Mouse (Mus musculus): Measurements from ENCODE around the gene Rex1bd.
A peak's percentile ranks its signal among the peaks of the same experiment; 100 is the strongest.

Gene Rex1bd

GRCm38 (mm10) chr8:70477269-70477982 is 29.1 kb downstream of the Rex1bd start:
- no peak for DNase-seq (ENCODE audit: low spot score in 2 of 2)

GRCm38 (mm10) chr8:70476333-70477268 is 30.0 kb downstream of the Rex1bd start, which contains the start of gene Klhl26:
Gene Klhl26, minus strand, starts transcription at chr8:70476968.
- DNase-seq (ENCODE audit: low spot score in 2 of 2), result peak; percentile 85 to 86

- DNase-seq (ENCODE audit: low spot score in 2 of 2), result no peak
These were observed 34.7 kb downstream of the Rex1bd start for GRCm38 (mm10) chr8:70471856-70472255.

GRCm38 (mm10) chr8:70469938-70470337 is 36.6 kb downstream of the Rex1bd start:
- DNase-seq (ENCODE audit: low spot score in 2 of 2), result no peak

- DNase-seq (ENCODE audit: low spot score in 2 of 2), result no peak
These were observed 37.1 kb downstream of the Rex1bd start for GRCm38 (mm10) chr8:70469295-70469916.

GRCm38 (mm10) chr8:70468733-70469132 is 37.8 kb downstream of the Rex1bd start:
- DNase-seq (ENCODE audit: low spot score in 2 of 2), result no peak

- no peak for DNase-seq (ENCODE audit: low spot score in 2 of 2)
These were observed 38.6 kb downstream of the Rex1bd start for GRCm38 (mm10) chr8:70467907-70468306.

GRCm38 (mm10) chr8:70467229-70467725 is 39.3 kb downstream of the Rex1bd start:
- DNase-seq (ENCODE audit: low spot score in 2 of 2), result no peak

GRCm38 (mm10) chr8:70466771-70467170 is 39.8 kb downstream of the Rex1bd start:
- no peak for DNase-seq (ENCODE audit: low spot score in 2 of 2)

- DNase-seq (ENCODE audit: low spot score in 2 of 2), result no peak
These were observed 40.2 kb downstream of the Rex1bd start for GRCm38 (mm10) chr8:70466305-70466704.

- DNase-seq (ENCODE audit: low spot score in 2 of 2), result no peak
These were observed 40.9 kb downstream of the Rex1bd start for GRCm38 (mm10) chr8:70465701-70466100.

- no peak for DNase-seq (ENCODE audit: low spot score in 2 of 2)
These were observed 42.4 kb downstream of the Rex1bd start for GRCm38 (mm10) chr8:70464162-70464561.

- peak; percentile 76 to 85 for DNase-seq (ENCODE audit: low spot score in 2 of 2)
These were observed 43.2 kb downstream of the Rex1bd start for GRCm38 (mm10) chr8:70463306-70463705.

- no peak for DNase-seq (ENCODE audit: low spot score in 2 of 2)
These were observed 44.1 kb downstream of the Rex1bd start for GRCm38 (mm10) chr8:70462516-70462813.

- DNase-seq (ENCODE audit: low spot score in 2 of 2), result no peak
These were observed 44.6 kb downstream of the Rex1bd start for GRCm38 (mm10) chr8:70461765-70462515.

- no peak for DNase-seq (ENCODE audit: low spot score in 2 of 2)
These were observed 45.9 kb downstream of the Rex1bd start for GRCm38 (mm10) chr8:70460606-70461005.

- no peak for DNase-seq (ENCODE audit: low spot score in 2 of 2)
These were observed 46.4 kb downstream of the Rex1bd start for GRCm38 (mm10) chr8:70460199-70460598.

GRCm38 (mm10) chr8:70459636-70460035 is 46.9 kb downstream of the Rex1bd start:
- DNase-seq (ENCODE audit: low spot score in 2 of 2), result no peak

GRCm38 (mm10) chr8:70458462-70458861 is 48.1 kb downstream of the Rex1bd start:
- DNase-seq (ENCODE audit: low spot score in 2 of 2), result no peak

- no peak for DNase-seq (ENCODE audit: low spot score in 2 of 2)
These were observed 48.7 kb downstream of the Rex1bd start for GRCm38 (mm10) chr8:70457882-70458281.

GRCm38 (mm10) chr8:70456996-70457395 is 49.6 kb downstream of the Rex1bd start:
- no peak for DNase-seq (ENCODE audit: low spot score in 2 of 2)
